Mouse (Mus musculus) R1 (cell line): ENCODE data around the gene Pid1.

ENCODE experiments used
- DNase-seq: peaks from one replicate; pipeline ENCODE4 v3.0.0-alpha.2; 2018; ENCODE audit warnings: low read depth, low spot score

Pid1 gene

GRCm38 (mm10) chr1:84272951-84273350 is 91.0 kb downstream of the Pid1 start:
- DNase-seq: no peak

GRCm38 (mm10) chr1:84271712-84272200 is 92.2 kb downstream of the Pid1 start:
- no peak for DNase-seq

GRCm38 (mm10) chr1:84257656-84258055 is 106.3 kb downstream of the Pid1 start:
- DNase-seq: no peak

GRCm38 (mm10) chr1:84254361-84254760 is 109.6 kb downstream of the Pid1 start:
- DNase-seq: no peak

GRCm38 (mm10) chr1:84253838-84254237 is 110.1 kb downstream of the Pid1 start:
- no peak for DNase-seq

- DNase-seq: no peak
Observed at GRCm38 (mm10) chr1:84251205-84251604, 112.8 kb downstream of the Pid1 start.

GRCm38 (mm10) chr1:84250770-84251169 is 113.2 kb downstream of the Pid1 start:
- DNase-seq: no peak

- DNase-seq: no peak
Observed at GRCm38 (mm10) chr1:84249772-84250338, 114.1 kb downstream of the Pid1 start.

GRCm38 (mm10) chr1:84247111-84247510 is 116.9 kb downstream of the Pid1 start:
- no peak for DNase-seq

- DNase-seq: no peak
Observed at GRCm38 (mm10) chr1:84241192-84241828, 122.7 kb downstream of the Pid1 start.

GRCm38 (mm10) chr1:84240203-84240602 is 123.8 kb downstream of the Pid1 start:
- DNase-seq: no peak

GRCm38 (mm10) chr1:84230431-84230830 is 133.5 kb downstream of the Pid1 start:
- no peak for DNase-seq

- no peak for DNase-seq
Observed at GRCm38 (mm10) chr1:84225626-84226025, 138.4 kb downstream of the Pid1 start.

- no peak for DNase-seq
Observed at GRCm38 (mm10) chr1:84222051-84222450, 141.9 kb downstream of the Pid1 start.

- no peak for DNase-seq
Observed at GRCm38 (mm10) chr1:84218605-84219004, 145.4 kb downstream of the Pid1 start.

GRCm38 (mm10) chr1:84217777-84218176 is 146.2 kb downstream of the Pid1 start:
- peak; percentile 65 for DNase-seq

- DNase-seq: no peak
Observed at GRCm38 (mm10) chr1:84211507-84211906, 152.5 kb downstream of the Pid1 start.

GRCm38 (mm10) chr1:84205746-84206145 is 158.2 kb downstream of the Pid1 start:
- DNase-seq: peak; percentile 48

GRCm38 (mm10) chr1:84203494-84203893 is 160.5 kb downstream of the Pid1 start:
- DNase-seq: no peak

- no peak for DNase-seq
Observed at GRCm38 (mm10) chr1:84199890-84200289, 164.1 kb downstream of the Pid1 start.

GRCm38 (mm10) chr1:84198887-84199286 is 165.1 kb downstream of the Pid1 start:
- DNase-seq: peak; percentile 11

GRCm38 (mm10) chr1:84192167-84192566 is 171.8 kb downstream of the Pid1 start:
- no peak for DNase-seq

GRCm38 (mm10) chr1:84189446-84189845 is 174.5 kb downstream of the Pid1 start:
- no peak for DNase-seq
